Mouse (Mus musculus): ENCODE results near the gene H1foo. TPM values are rescaled to one million over a fixed set of nuclear protein-coding genes. Genes with fewer than 3 reads are reported as not detected.

The H1foo gene
- polyA plus RNA-seq, 1 experiment from 2014 or later: not detected

DNA sequence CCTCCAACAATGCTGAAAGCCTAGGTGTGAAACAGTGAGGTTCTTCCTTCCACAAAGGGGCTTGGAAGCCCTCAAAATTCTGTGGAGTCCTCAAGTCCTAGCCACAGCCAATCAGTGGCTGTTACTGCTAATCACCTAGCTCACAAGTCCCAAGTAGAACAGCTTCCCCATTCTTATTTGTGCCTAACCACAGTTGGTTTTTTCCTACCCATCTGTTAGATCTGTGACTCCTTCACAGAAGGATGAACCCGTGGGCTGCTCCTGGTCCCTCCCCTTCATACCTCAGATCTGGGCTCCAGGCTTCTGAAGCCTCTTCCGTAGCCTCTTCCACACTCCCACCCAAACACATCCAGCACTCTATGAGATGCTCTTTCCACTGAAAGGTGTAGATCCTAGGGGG lies 37.9 kb upstream of the H1foo start:
- ATAC-seq (ENCODE audit: low FRiP score) (no peak), DNase-seq (ENCODE audit: low spot score, missing footprints) (no peak)
- Histone ChIP-seq H3K4me2 (no peak overlapping the region), H3K4me3 (ENCODE audit: low read depth, low read length) (no peak overlapping the region), H3K27ac (ENCODE audit: low read depth, low read length) (no peak overlapping the region), H3K27me3 (ENCODE audit: control insufficient read depth, insufficient read depth, low read length) (no peaks in the 10 kb centered on the region), H3K36me3 (ENCODE audit: control insufficient read depth, insufficient read depth, low read length) (no peaks in the 10 kb centered on the region), H3K4me1 (ENCODE audit: control insufficient read depth, insufficient read depth, low read length) (no peaks in the 10 kb centered on the region), H3K9ac (ENCODE audit: low read length) (no peak overlapping the region), H3K9me3 (ENCODE audit: control insufficient read depth, low read length) (no peaks in the 10 kb centered on the region)
- WGBS: 88% methylated on average over 2 of the region's 2 CpGs

DNA sequence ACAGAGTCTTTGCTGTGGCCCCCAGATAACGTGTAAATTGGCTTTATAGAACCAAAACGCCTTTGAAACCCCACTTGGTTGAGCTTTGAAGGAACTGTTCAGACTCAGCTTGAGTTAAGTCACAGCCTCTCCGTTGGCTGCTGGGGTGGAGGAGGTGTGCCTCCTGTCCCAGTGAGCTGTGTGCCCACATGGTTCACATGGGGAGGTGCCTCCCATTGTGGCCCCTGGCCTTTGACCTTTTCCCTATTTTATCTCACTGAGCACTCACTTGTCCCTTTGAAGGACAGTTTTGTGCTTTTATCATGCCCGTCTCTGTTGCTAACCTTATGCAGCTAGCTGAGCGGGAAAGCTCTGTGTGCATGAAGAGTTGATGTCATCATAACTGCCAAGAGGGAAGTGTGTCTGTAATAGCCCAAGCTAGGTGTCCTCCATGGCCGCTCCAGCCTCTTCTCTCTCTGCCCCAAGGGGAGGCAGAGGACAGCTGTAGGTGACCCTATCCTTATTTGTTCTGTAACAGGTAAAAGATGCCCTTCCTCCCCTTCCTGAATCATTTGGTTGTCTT lies 36.2 kb upstream of the H1foo start:
- DNase-seq (ENCODE audit: low spot score, missing footprints): peak; percentile 80
- Histone ChIP-seq H3K9ac (ENCODE audit: low read length) (no peak overlapping the region), H3K9me3 (ENCODE audit: control insufficient read depth, low read length) (no peaks in the 10 kb centered on the region), H3K36me3 (ENCODE audit: control insufficient read depth, insufficient read depth, low read length) (no peaks in the 10 kb centered on the region), H3K4me2 (no peak overlapping the region), H3K27ac (ENCODE audit: low read depth, low read length) (no peak overlapping the region), H3K4me1 (ENCODE audit: control insufficient read depth, insufficient read depth, low read length) (no peaks in the 10 kb centered on the region), H3K27me3 (ENCODE audit: control insufficient read depth, insufficient read depth, low read length) (no peaks in the 10 kb centered on the region), H3K4me3 (ENCODE audit: low read depth, low read length) (no peak overlapping the region)
- no peak for ATAC-seq (ENCODE audit: low FRiP score)
- 42% methylated on average over 6 of the region's 6 CpGs for WGBS

DNA sequence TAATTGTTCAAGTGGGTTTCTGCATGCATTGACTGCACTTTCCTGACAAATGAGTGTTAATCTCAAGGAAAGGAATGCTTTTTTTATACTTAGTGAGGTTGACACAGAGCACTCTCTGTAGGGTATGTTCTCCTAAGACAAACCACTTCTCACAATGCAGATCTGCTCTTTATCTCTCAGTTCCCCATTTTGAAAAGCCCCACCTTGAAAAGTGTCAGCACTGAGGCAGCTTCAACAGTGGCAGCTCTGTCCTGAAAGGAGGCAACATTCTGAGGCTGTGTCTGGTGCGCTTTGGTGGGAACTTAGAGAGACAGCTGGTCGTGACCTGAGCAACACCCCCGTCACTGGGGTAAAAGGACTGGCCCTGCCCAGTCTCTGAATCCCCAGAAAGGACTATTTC lies 35.7 kb upstream of the H1foo start:
- Histone ChIP-seq H3K9me3 (ENCODE audit: control insufficient read depth, low read length) (no peaks in the 10 kb centered on the region), H3K36me3 (ENCODE audit: control insufficient read depth, insufficient read depth, low read length) (no peaks in the 10 kb centered on the region), H3K27ac (ENCODE audit: low read depth, low read length) (no peak overlapping the region), H3K9ac (ENCODE audit: low read length) (no peak overlapping the region), H3K4me3 (ENCODE audit: low read depth, low read length) (no peak overlapping the region), H3K4me1 (ENCODE audit: control insufficient read depth, insufficient read depth, low read length) (no peaks in the 10 kb centered on the region), H3K4me2 (no peak overlapping the region), H3K27me3 (ENCODE audit: control insufficient read depth, insufficient read depth, low read length) (no peaks in the 10 kb centered on the region)
- WGBS: 70% methylated on average over 3 of the region's 3 CpGs
- ATAC-seq (ENCODE audit: low FRiP score) (no peak), DNase-seq (ENCODE audit: low spot score, missing footprints) (peak; percentile 72)

DNA sequence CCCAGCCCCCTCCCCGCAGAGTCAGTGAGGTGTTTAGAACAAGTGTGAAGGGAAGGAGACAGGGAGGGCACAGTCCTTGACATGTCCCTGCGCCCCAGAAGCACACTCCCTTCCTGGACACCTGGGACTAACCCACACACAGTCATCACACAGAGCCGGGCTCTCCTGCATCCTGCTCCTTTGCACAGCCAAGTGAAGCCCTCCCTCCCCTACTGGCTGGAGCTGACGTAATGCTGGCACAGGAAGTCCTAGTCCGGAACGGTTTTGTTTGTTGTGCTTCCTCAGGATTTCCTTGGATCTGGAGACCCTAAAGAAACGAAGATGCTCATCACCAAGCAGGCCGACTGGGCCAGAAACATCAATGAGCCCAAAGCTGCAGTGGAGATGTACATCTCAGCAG lies 34.8 kb upstream of the H1foo start:
- ATAC-seq (ENCODE audit: low FRiP score) (no peak), DNase-seq (ENCODE audit: low spot score, missing footprints) (peak; percentile 69)
- Histone ChIP-seq H3K27me3 (ENCODE audit: control insufficient read depth, insufficient read depth, low read length) (no peaks in the 10 kb centered on the region), H3K4me2 (no peak overlapping the region), H3K9me3 (ENCODE audit: control insufficient read depth, low read length) (no peaks in the 10 kb centered on the region), H3K4me3 (ENCODE audit: low read depth, low read length) (no peak overlapping the region), H3K4me1 (ENCODE audit: control insufficient read depth, insufficient read depth, low read length) (no peaks in the 10 kb centered on the region), H3K9ac (ENCODE audit: low read length) (no peak overlapping the region), H3K27ac (ENCODE audit: low read depth, low read length) (no peak overlapping the region), H3K36me3 (ENCODE audit: control insufficient read depth, insufficient read depth, low read length) (no peaks in the 10 kb centered on the region)
- WGBS: 82% methylated on average over 8 of the region's 8 CpGs

DNA sequence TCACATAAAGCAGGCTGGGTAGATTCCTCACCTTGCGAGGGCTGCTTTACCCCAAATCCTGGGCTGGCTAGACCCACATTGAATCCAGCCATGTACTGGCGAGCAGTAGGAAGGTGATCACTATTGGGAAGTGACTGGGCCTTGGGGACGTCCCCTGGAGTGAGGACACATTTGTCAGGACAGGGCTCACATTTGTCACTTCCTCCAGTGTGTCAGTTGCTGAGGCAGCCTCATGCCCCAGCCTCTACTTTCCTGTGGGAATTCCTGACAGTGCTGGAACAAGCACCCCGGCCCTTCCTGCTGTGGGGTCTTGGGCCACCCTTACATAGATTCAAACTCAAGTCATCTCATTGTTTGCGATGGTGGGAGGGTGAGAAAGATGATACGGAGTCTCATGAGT lies 33.0 kb upstream of the H1foo start:
- Histone ChIP-seq H3K36me3 (ENCODE audit: control insufficient read depth, insufficient read depth, low read length) (no peaks in the 10 kb centered on the region), H3K27ac (ENCODE audit: low read depth, low read length) (no peak overlapping the region), H3K9me3 (ENCODE audit: control insufficient read depth, low read length) (no peaks in the 10 kb centered on the region), H3K9ac (ENCODE audit: low read length) (no peak overlapping the region), H3K27me3 (ENCODE audit: control insufficient read depth, insufficient read depth, low read length) (no peaks in the 10 kb centered on the region), H3K4me3 (ENCODE audit: low read depth, low read length) (no peak overlapping the region), H3K4me1 (ENCODE audit: control insufficient read depth, insufficient read depth, low read length) (no peaks in the 10 kb centered on the region), H3K4me2 (no peak overlapping the region)
- DNase-seq (ENCODE audit: low spot score, missing footprints) (no peak), ATAC-seq (ENCODE audit: low FRiP score) (no peak)
- 80% methylated on average over 6 of the region's 6 CpGs for WGBS

DNA sequence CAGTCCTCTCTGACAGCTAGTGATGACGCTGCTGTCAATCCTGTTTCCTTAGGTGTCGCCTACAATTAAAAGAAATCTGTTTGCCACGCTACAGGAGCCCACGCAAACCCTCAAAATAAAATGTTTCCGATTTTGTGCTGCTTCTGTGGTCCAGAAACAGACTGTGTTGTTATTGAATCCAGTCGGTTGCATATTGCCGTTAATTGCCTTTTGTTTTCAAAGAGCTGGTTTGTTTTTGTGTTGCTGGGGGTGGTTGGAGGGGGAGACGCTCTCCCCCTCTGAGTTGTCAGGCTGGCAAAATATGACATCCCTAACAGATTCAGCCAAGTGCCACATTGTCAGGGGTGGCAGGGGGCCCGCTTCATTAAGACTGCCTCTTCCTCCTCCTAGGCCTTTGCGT lies 31.3 kb upstream of the H1foo start:
- H3K4me3 ChIP-seq (ENCODE audit: low read depth, low read length): no peak overlapping the region
- WGBS: 89% methylated on average over 10 of the region's 10 CpGs
- H3K27ac ChIP-seq (ENCODE audit: low read depth, low read length): no peak overlapping the region
- H3K4me2 ChIP-seq: no peak overlapping the region
- DNase-seq (ENCODE audit: low spot score, missing footprints): no peak
- H3K27me3 ChIP-seq (ENCODE audit: control insufficient read depth, insufficient read depth, low read length): no peaks in the 10 kb centered on the region
- ATAC-seq (ENCODE audit: low FRiP score): no peak
- no peaks in the 10 kb centered on the region for H3K4me1 ChIP-seq (ENCODE audit: control insufficient read depth, insufficient read depth, low read length)
- H3K36me3 ChIP-seq (ENCODE audit: control insufficient read depth, insufficient read depth, low read length): no peaks in the 10 kb centered on the region
- H3K9ac ChIP-seq (ENCODE audit: low read length): no peak overlapping the region
- H3K9me3 ChIP-seq (ENCODE audit: control insufficient read depth, low read length): no peaks in the 10 kb centered on the region

DNA sequence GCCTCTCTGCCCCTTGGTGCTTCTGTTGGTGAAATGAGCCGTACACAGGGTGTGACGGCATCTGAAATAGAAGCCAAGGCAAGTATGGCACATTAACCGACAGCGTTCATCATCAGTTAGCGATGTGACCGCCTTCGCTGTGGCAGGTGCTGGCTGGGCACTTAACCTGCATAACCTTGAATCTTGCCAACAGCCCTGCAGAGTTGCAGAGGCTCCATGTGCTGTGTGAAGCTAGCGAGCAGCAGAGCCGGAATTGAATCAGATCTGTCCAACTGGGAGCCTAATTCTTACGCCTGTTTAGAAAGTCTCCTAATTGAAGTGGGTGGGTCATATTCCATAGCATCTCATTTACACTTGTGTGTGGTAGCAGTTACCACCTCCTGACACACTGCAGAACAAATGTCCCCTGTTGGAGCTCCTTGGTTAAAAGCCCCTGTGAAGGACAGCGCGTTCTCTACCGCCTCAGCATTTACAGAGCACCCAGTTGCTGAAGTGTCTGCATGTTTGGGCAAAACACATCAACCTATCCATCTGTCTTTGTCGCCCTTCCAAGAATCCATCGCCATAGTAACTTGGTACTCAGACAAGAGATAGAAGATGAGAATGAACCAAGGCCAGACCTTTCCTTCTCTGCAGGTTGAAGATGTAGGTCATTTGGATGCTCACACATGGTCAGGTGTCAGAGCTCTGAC lies 30.1 kb upstream of the H1foo start:
- Histone ChIP-seq H3K9ac (ENCODE audit: low read length) (no peak overlapping the region), H3K36me3 (ENCODE audit: control insufficient read depth, insufficient read depth, low read length) (no peaks in the 10 kb centered on the region), H3K4me3 (ENCODE audit: low read depth, low read length) (no peak overlapping the region), H3K27me3 (ENCODE audit: control insufficient read depth, insufficient read depth, low read length) (no peaks in the 10 kb centered on the region), H3K27ac (ENCODE audit: low read depth, low read length) (no peak overlapping the region), H3K4me1 (ENCODE audit: control insufficient read depth, insufficient read depth, low read length) (no peaks in the 10 kb centered on the region), H3K9me3 (ENCODE audit: control insufficient read depth, low read length) (no peaks in the 10 kb centered on the region), H3K4me2 (no peak overlapping the region)
- ATAC-seq (ENCODE audit: low FRiP score): no peak
- DNase-seq (ENCODE audit: low spot score, missing footprints): no peak
- 92% methylated on average over 15 of the region's 15 CpGs for WGBS

DNA sequence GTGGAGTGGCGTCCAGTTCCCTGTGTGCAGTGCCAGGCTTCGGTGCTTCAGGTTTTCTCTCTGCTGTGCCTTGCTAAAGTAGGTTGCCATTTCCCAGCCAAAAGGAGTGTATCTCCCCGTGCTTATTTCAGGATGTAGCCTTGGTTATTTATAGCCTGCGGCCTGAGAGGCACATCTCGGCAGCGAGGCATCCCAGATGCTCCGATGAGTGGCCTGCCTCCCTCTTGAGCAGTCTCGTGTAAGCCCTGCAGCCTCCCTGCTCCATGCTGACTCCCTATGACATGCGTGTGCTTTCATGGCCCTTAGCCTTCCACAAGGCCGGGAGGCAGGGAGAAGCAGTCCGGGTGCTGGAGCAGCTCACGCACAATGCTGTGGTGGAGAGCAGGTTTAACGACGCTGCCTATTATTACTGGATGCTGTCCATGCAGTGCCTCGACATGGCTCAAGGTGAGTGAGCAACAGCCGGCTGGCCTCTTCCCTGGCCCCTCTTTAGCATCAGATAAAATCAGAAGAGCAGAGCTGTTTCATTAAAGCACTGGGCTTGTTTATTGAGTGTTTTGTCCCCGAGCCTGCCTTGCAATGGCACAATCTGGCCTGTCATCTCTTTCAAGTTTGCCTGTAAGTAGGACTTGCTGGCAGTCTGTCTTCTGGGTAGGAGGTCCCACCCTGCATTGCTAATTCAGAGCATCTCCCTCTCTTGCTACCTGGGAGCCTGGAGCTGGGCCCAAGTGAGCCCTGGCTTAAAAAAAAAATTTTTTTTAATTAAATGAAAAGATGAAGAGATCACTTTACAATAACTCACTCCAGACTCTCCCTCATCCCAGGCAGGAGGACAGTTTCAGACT lies 28.9 kb upstream of the H1foo start:
- Histone ChIP-seq H3K9ac (ENCODE audit: low read length) (no peak overlapping the region), H3K9me3 (ENCODE audit: control insufficient read depth, low read length) (no peaks in the 10 kb centered on the region), H3K27ac (ENCODE audit: low read depth, low read length) (no peak overlapping the region), H3K4me3 (ENCODE audit: low read depth, low read length) (no peak overlapping the region), H3K27me3 (ENCODE audit: control insufficient read depth, insufficient read depth, low read length) (no peaks in the 10 kb centered on the region), H3K4me2 (no peak overlapping the region), H3K4me1 (ENCODE audit: control insufficient read depth, insufficient read depth, low read length) (no peaks in the 10 kb centered on the region), H3K36me3 (ENCODE audit: control insufficient read depth, insufficient read depth, low read length) (no peaks in the 10 kb centered on the region)
- WGBS: 82% methylated on average over 17 of the region's 17 CpGs
- no peak for DNase-seq (ENCODE audit: low spot score, missing footprints)
- no peak for ATAC-seq (ENCODE audit: low FRiP score)

DNA sequence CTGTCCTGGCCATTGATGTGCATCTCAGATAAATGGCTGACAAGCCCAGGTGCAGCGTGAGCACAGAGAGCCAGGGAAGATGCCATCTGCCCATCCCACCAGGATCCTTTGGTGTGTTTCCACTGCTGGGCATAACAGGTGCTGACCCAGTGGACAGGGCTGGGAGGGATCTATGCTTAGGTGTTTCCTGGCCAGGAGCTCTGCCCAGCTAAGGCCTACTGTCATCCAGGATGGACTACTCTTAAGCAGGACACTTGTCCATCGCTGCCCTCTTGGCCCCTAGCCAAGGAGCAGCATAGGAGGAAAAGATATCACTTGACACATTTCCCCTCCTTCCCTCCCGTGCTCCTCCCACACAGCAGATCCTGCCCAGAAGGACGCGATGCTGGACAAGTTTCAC lies 28.1 kb upstream of the H1foo start:
- DNase-seq (ENCODE audit: low spot score, missing footprints) (no peak), ATAC-seq (ENCODE audit: low FRiP score) (no peak)
- Histone ChIP-seq H3K27ac (ENCODE audit: low read depth, low read length) (no peak overlapping the region), H3K4me1 (ENCODE audit: control insufficient read depth, insufficient read depth, low read length) (no peaks in the 10 kb centered on the region), H3K36me3 (ENCODE audit: control insufficient read depth, insufficient read depth, low read length) (no peaks in the 10 kb centered on the region), H3K4me2 (no peak overlapping the region), H3K27me3 (ENCODE audit: control insufficient read depth, insufficient read depth, low read length) (no peaks in the 10 kb centered on the region), H3K4me3 (ENCODE audit: low read depth, low read length) (no peak overlapping the region), H3K9ac (ENCODE audit: low read length) (no peak overlapping the region), H3K9me3 (ENCODE audit: control insufficient read depth, low read length) (no peaks in the 10 kb centered on the region)
- 96% methylated on average over 5 of the region's 5 CpGs for WGBS
